9 mouse cellular contexts compared by ENCODE assay signal in the genomic region with DNA sequence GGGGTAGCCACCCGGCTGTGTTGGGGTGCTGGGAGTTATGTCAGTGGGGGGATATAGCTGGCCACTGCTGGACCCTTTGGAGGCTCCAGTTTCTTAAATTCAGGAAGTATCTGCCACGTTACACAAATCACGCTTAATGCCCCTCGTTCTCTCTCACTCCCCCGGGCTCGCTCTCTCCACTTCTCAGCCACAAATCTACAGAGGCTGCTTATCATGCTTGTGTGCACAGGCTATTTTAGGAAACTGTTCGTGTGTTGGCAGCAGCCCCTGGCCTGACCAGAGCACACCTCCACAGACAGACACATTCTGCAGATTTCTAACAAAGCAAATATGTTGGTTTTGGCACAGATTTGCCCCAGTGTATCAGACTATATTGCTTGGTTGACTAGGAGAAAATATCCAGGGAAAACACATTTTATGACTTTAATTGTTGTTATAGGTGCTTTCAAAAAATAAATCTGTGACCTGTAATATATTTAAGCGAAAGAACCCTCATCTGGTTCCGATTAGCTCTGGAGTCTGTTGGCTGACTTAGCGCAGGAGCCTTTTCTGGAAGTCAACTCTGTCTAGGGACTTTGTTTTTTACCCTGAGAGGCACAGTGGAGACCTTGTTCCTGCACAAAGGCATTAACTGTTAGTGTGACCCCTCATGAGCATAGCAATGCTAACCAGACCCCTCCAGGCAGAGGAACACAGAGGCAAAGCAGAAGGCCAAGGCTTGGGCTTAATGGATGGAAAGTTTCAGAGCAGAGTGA. TPM values are rescaled to one million over a fixed set of nuclear protein-coding genes. Genes with fewer than 3 reads are reported as not detected.
DNase-seq lines count a peak whose midpoint lies in the region; ATAC-seq and TF ChIP-seq lines count a peak whose summit lies in the region.
"Had no signal": no experiment of that assay in that cellular context is flagged by ENCODE, and none has a peak within 500 bp of the region (broad histone marks: within the 10 kb centered on the region; RNA-seq: fewer than 3 reads in every experiment).

No protein-coding gene starts in this region.

- H3K4me3 ChIP-seq in liver, embryonic 11.5 days (ENCODE audit: low read depth, low read length): no peak overlapping the region
- H3K4me3 ChIP-seq in heart, postnatal 0 days (ENCODE audit: low read depth, low read length): no peak overlapping the region; the same call in 1 of the 2 replicates
- H3K4me3 ChIP-seq in midbrain, embryonic 14.5 days (replicated peaks; ENCODE audit: low read depth, low read length): no peak overlapping the region

- no peak for TF ChIP-seq CTCF in heart, postnatal 0 days (IDR thresholded peaks at IDR 0.05; ENCODE audit: low read depth)

- peak; percentile 45; the same call in 1 of the 2 replicates for TF ChIP-seq EP300 in heart, postnatal 0 days (IDR thresholded peaks at IDR 0.05; ENCODE audit: low read depth)

- no peaks in the 10 kb centered on the region for H3K36me3 ChIP-seq in liver, embryonic 11.5 days (ENCODE audit: control insufficient read depth, insufficient read depth, low read length)
- no peaks in the 10 kb centered on the region for H3K36me3 ChIP-seq in heart, postnatal 0 days (replicated peaks; ENCODE audit: control insufficient read depth, insufficient read depth, low read length)
- H3K36me3 ChIP-seq in midbrain, embryonic 14.5 days (ENCODE audit: control insufficient read depth, insufficient read depth, low read length): no peaks in the 10 kb centered on the region

- H3K27me3 ChIP-seq in liver, embryonic 11.5 days (replicated peaks; ENCODE audit: control insufficient read depth, insufficient read depth, low read length): no peaks in the 10 kb centered on the region
- H3K27me3 ChIP-seq in heart, postnatal 0 days (ENCODE audit: control insufficient read depth, insufficient read depth, low read length): no peaks in the 10 kb centered on the region
- no peaks in the 10 kb centered on the region for H3K27me3 ChIP-seq in midbrain, embryonic 14.5 days (ENCODE audit: control insufficient read depth, insufficient read depth, low read length)

- 26% methylated on average over 10 of the region's 10 CpGs for WGBS in liver, embryonic 11.5 days
- WGBS in heart, postnatal 0 days: 8% methylated on average over 10 of the region's 10 CpGs
- 67% methylated on average over 10 of the region's 10 CpGs for WGBS in midbrain, embryonic 14.5 days

- DNase-seq in liver: peak; percentile 12
- no peak for DNase-seq in liver, embryonic 11.5 days (ENCODE audit: low spot score)
- peak; percentile 67 to 70 for DNase-seq in cerebellum, postnatal 14 days
- DNase-seq in heart, postnatal 0 days (ENCODE audit: low spot score): peak; percentile 75
- DNase-seq in midbrain, embryonic 14.5 days: peak; percentile 15
- no peak for DNase-seq in layer of hippocampus, postnatal 36 days
- no peak for DNase-seq in thymus, postnatal 0 days (ENCODE audit: low spot score)
- DNase-seq in layer of hippocampus, adult 11-12 months (ENCODE audit: low spot score): no peak

- H3K9me3 ChIP-seq in liver, embryonic 11.5 days (ENCODE audit: control insufficient read depth, low read length): no peaks in the 10 kb centered on the region
- no peaks in the 10 kb centered on the region for H3K9me3 ChIP-seq in heart, postnatal 0 days (replicated peaks; ENCODE audit: control insufficient read depth, low read length)
- H3K9me3 ChIP-seq in midbrain, embryonic 14.5 days (ENCODE audit: control insufficient read depth, low read length): no peaks in the 10 kb centered on the region

- no peaks in the 10 kb centered on the region; the same call in 1 of the 2 replicates for H3K4me1 ChIP-seq in liver, embryonic 11.5 days (replicated peaks; ENCODE audit: control insufficient read depth, insufficient read depth, low read length)
- H3K4me1 ChIP-seq in heart, postnatal 0 days (ENCODE audit: control insufficient read depth, insufficient read depth): peaks cover 35% of the 10 kb centered on the region
- no peaks in the 10 kb centered on the region for H3K4me1 ChIP-seq in midbrain, embryonic 14.5 days (ENCODE audit: control insufficient read depth, insufficient read depth, low read length)

- no peak for ATAC-seq in liver, embryonic 11.5 days (replicated peaks; ENCODE audit: low FRiP score)
- ATAC-seq in heart, postnatal 0 days (ENCODE audit: insufficient read depth, low read depth): peak; percentile 95
- ATAC-seq in midbrain, embryonic 14.5 days (ENCODE audit: low FRiP score, low TSS enrichment): no peak

- no peak overlapping the region for H3K4me2 ChIP-seq in liver, embryonic 11.5 days
- peak overlapping the region; percentile 53 for H3K4me2 ChIP-seq in heart, postnatal 0 days (ENCODE audit: low read depth, low read length)
- H3K4me2 ChIP-seq in midbrain, embryonic 14.5 days (ENCODE audit: low read length): no peak overlapping the region

- no peak overlapping the region for H3K9ac ChIP-seq in liver, embryonic 11.5 days (ENCODE audit: low read depth, low read length)
- peak overlapping the region; percentile 53 for H3K9ac ChIP-seq in heart, postnatal 0 days (replicated peaks; ENCODE audit: low read depth, low read length)
- H3K9ac ChIP-seq in midbrain, embryonic 14.5 days (replicated peaks; ENCODE audit: low read length): no peak overlapping the region

- no peak overlapping the region for H3K27ac ChIP-seq in liver, embryonic 11.5 days (ENCODE audit: low read depth, low read length)
- H3K27ac ChIP-seq in heart, postnatal 0 days (ENCODE audit: low read depth): peak overlapping the region; percentile 99
- no peak overlapping the region for H3K27ac ChIP-seq in midbrain, embryonic 14.5 days (replicated peaks; ENCODE audit: low read depth, low read length)

RNA-seq across cellular contexts. Expression of gene Ccdc42, which starts 51.2 kb away (rescaled TPM):
- polyA plus RNA-seq in liver, embryonic 11.5 days (2014; fragmentation: Nextera tagmentation; extraction: Ambion mirVana): 0.26 and 0.56 TPM in 2 replicates
- 1.4 TPM in 1 of 2 replicates, not detected in the other for total RNA-seq in heart, postnatal 0 days (2014; rRNA removed; ENCODE audit: low replicate concordance)
- polyA plus RNA-seq in heart, postnatal 0 days (2015; fragmentation: Nextera tagmentation; extraction: Ambion mirVana): 0.45 and 0.55 TPM in 2 replicates
- 0.36 TPM in 1 of 2 replicates, not detected in the other for polyA plus RNA-seq in midbrain, embryonic 14.5 days (2014; fragmentation: Nextera tagmentation; extraction: Ambion mirVana)
- 1 to 10 TPM; 2.3 to 2.4 TPM for total RNA-seq in layer of hippocampus, postnatal 36 days (2021)
- polyA plus RNA-seq in thymus, postnatal 0 days (2015; fragmentation: Nextera tagmentation; extraction: Ambion mirVana): 0.21 and 0.45 TPM in 2 replicates
- total RNA-seq: MEL had no signal

RNA-seq across cellular contexts. Expression of gene Myh10, which starts 53.3 kb away (rescaled TPM):
- 70.3 and 76.5 TPM in 2 replicates for polyA plus RNA-seq in liver, embryonic 11.5 days (2014; fragmentation: Nextera tagmentation; extraction: Ambion mirVana)
- total RNA-seq in heart, postnatal 0 days (2014; rRNA removed; ENCODE audit: low replicate concordance): 82.8 and 150 TPM in 2 replicates
- polyA plus RNA-seq in heart, postnatal 0 days (2015; fragmentation: Nextera tagmentation; extraction: Ambion mirVana): 34.9 and 39.5 TPM in 2 replicates
- polyA plus RNA-seq in midbrain, embryonic 14.5 days (2014; fragmentation: Nextera tagmentation; extraction: Ambion mirVana): 96.4 and 107 TPM in 2 replicates
- total RNA-seq in layer of hippocampus, postnatal 36 days (2021): 100 to 1,000 TPM; 140 to 143 TPM
- 5.4 and 5.9 TPM in 2 replicates for polyA plus RNA-seq in thymus, postnatal 0 days (2015; fragmentation: Nextera tagmentation; extraction: Ambion mirVana)

Comparison
In these comparisons a context has a peak if more than half of its experiments do, and no peak if none do; other contexts are left out.
1. DNase-seq: peak in liver (single experiment), cerebellum, postnatal 14 days (2 of 2), heart, postnatal 0 days (single experiment) and midbrain, embryonic 14.5 days (single experiment); none in liver, embryonic 11.5 days (single experiment), layer of hippocampus, postnatal 36 days (0 of 2), thymus, postnatal 0 days (single experiment) and layer of hippocampus, adult 11-12 months (single experiment).